Mouse (Mus musculus): Measurements from ENCODE around the gene Prkcsh. TPM values are rescaled to one million over a fixed set of nuclear protein-coding genes. Genes with fewer than 3 reads are reported as not detected.

The Prkcsh gene
- total RNA-seq, 1 experiment = 234 TPM

- no peaks in the 10 kb centered on the region for H3K9me3 ChIP-seq (ENCODE audit: control insufficient read depth, insufficient read depth, low read depth, low read length)
- no peak for TF ChIP-seq CHD2 (IDR thresholded peaks at IDR 0.05; ENCODE audit: low read depth, low read length)
- TF ChIP-seq MAFK (IDR thresholded peaks at IDR 0.05; ENCODE audit: insufficient read depth, low read depth, low read length) = no peak
- no peak for TF ChIP-seq ZNF384 (IDR thresholded peaks at IDR 0.05; ENCODE audit: low read depth, low read length)
- H3K4me1 ChIP-seq (ENCODE audit: control insufficient read depth in 2 of 2, insufficient read depth in 2 of 2, low read length in 2 of 2, poor library complexity in 1 of 2) = peaks cover 0 to 13% of the 10 kb centered on the region in 2 experiments; a peak in 2 of 4 replicates
- in situ Hi-C loops (cut with MboI; ENCODE audit: low sequenced_read_pairs in 2 of 2, unreplicated experiment in 2 of 2) = no loop called here
- peaks cover 55% of the 10 kb centered on the region for H3K36me3 ChIP-seq (ENCODE audit: control insufficient read depth, insufficient read depth, low read length, poor library complexity, severe bottlenecking)
- no peak overlapping the region for H3K27ac ChIP-seq (ENCODE audit: insufficient read depth, low read depth, low read length, poor library complexity, severe bottlenecking)
- no peak for DNase-seq (ENCODE audit: low read depth, low spot score)
- H3K9ac ChIP-seq (ENCODE audit: insufficient read depth, low read depth, low read length, poor library complexity, severe bottlenecking) = no peak overlapping the region
- no peak overlapping the region for H3K4me3 ChIP-seq (ENCODE audit: insufficient read depth in 1 of 2, low read depth in 1 of 2, low read length in 2 of 2, poor library complexity in 1 of 2, severe bottlenecking in 1 of 2)
Measured at GRCm38 (mm10) chr9:22004546-22004945, 1.9 kb downstream of the Prkcsh start.

- no peaks in the 10 kb centered on the region for H3K9me3 ChIP-seq (ENCODE audit: control insufficient read depth, insufficient read depth, low read depth, low read length)
- peaks cover 3 to 16% of the 10 kb centered on the region in 2 experiments; a peak in 2 of 4 replicates for H3K4me1 ChIP-seq (ENCODE audit: control insufficient read depth in 2 of 2, insufficient read depth in 2 of 2, low read length in 2 of 2, poor library complexity in 1 of 2)
- DNase-seq (ENCODE audit: low read depth, low spot score) = no peak
- H3K9ac ChIP-seq (ENCODE audit: insufficient read depth, low read depth, low read length, poor library complexity, severe bottlenecking) = no peak overlapping the region
- peaks cover 81% of the 10 kb centered on the region for H3K36me3 ChIP-seq (ENCODE audit: control insufficient read depth, insufficient read depth, low read length, poor library complexity, severe bottlenecking)
- no peak overlapping the region for H3K27ac ChIP-seq (ENCODE audit: insufficient read depth, low read depth, low read length, poor library complexity, severe bottlenecking)
- H3K4me3 ChIP-seq (ENCODE audit: insufficient read depth in 1 of 2, low read depth in 1 of 2, low read length in 2 of 2, poor library complexity in 1 of 2, severe bottlenecking in 1 of 2) = no peak overlapping the region
- TF ChIP-seq CHD2 (IDR thresholded peaks at IDR 0.05; ENCODE audit: low read depth, low read length) = no peak
- TF ChIP-seq HCFC1 (IDR thresholded peaks at IDR 0.05; ENCODE audit: borderline replicate concordance, insufficient read depth, low read length) = no peak
- TF ChIP-seq ZC3H11A (IDR thresholded peaks at IDR 0.05; ENCODE audit: borderline replicate concordance, low read depth, low read length) = no peak
- TF ChIP-seq ZNF384 (IDR thresholded peaks at IDR 0.05; ENCODE audit: low read depth, low read length) = no peak
- no peak for TF ChIP-seq MAFK (IDR thresholded peaks at IDR 0.05; ENCODE audit: insufficient read depth, low read depth, low read length)
- in situ Hi-C loops (cut with MboI; ENCODE audit: low sequenced_read_pairs in 2 of 2, unreplicated experiment in 2 of 2) = no loop called here
Measured at GRCm38 (mm10) chr9:22011055-22011454, 8.4 kb downstream of the Prkcsh start.

GRCm38 (mm10) chr9:22012731-22013130 is 10.1 kb downstream of the Prkcsh start:
- no peak for TF ChIP-seq HCFC1 (IDR thresholded peaks at IDR 0.05; ENCODE audit: borderline replicate concordance, insufficient read depth, low read length)
- no peak for TF ChIP-seq ZNF384 (IDR thresholded peaks at IDR 0.05; ENCODE audit: low read depth, low read length)
- TF ChIP-seq CHD2 (IDR thresholded peaks at IDR 0.05; ENCODE audit: low read depth, low read length) = no peak
- TF ChIP-seq MAFK (IDR thresholded peaks at IDR 0.05; ENCODE audit: insufficient read depth, low read depth, low read length) = no peak
- no peak for TF ChIP-seq ZC3H11A (IDR thresholded peaks at IDR 0.05; ENCODE audit: borderline replicate concordance, low read depth, low read length)
- peak overlapping the region in 1 of 2 experiments; percentile 4; a peak in 1 of 4 replicates for H3K4me3 ChIP-seq (ENCODE audit: insufficient read depth in 1 of 2, low read depth in 1 of 2, low read length in 2 of 2, poor library complexity in 1 of 2, severe bottlenecking in 1 of 2)
- no peaks in the 10 kb centered on the region for H3K9me3 ChIP-seq (ENCODE audit: control insufficient read depth, insufficient read depth, low read depth, low read length)
- peaks cover 65% of the 10 kb centered on the region for H3K36me3 ChIP-seq (ENCODE audit: control insufficient read depth, insufficient read depth, low read length, poor library complexity, severe bottlenecking)
- DNase-seq (ENCODE audit: low read depth, low spot score) = no peak
- in situ Hi-C loops (cut with MboI; ENCODE audit: low sequenced_read_pairs in 2 of 2, unreplicated experiment in 2 of 2) = no loop called here
- H3K27ac ChIP-seq (ENCODE audit: insufficient read depth, low read depth, low read length, poor library complexity, severe bottlenecking) = no peak overlapping the region
- H3K4me1 ChIP-seq (ENCODE audit: control insufficient read depth in 2 of 2, insufficient read depth in 2 of 2, low read length in 2 of 2, poor library complexity in 1 of 2) = peaks cover 3 to 28% of the 10 kb centered on the region in 2 experiments; a peak in 2 of 4 replicates
- no peak overlapping the region for H3K9ac ChIP-seq (ENCODE audit: insufficient read depth, low read depth, low read length, poor library complexity, severe bottlenecking)

GRCm38 (mm10) chr9:22016245-22016644 is 13.6 kb downstream of the Prkcsh start:
- in situ Hi-C loops (cut with MboI; ENCODE audit: low sequenced_read_pairs in 2 of 2, unreplicated experiment in 2 of 2) = no loop called here
- H3K4me1 ChIP-seq (ENCODE audit: control insufficient read depth in 2 of 2, insufficient read depth in 2 of 2, low read length in 2 of 2, poor library complexity in 1 of 2) = peaks cover 3 to 33% of the 10 kb centered on the region in 2 experiments; a peak in 3 of 4 replicates
- no peak overlapping the region for H3K27ac ChIP-seq (ENCODE audit: insufficient read depth, low read depth, low read length, poor library complexity, severe bottlenecking)
- H3K9ac ChIP-seq (ENCODE audit: insufficient read depth, low read depth, low read length, poor library complexity, severe bottlenecking) = no peak overlapping the region
- H3K36me3 ChIP-seq (ENCODE audit: control insufficient read depth, insufficient read depth, low read length, poor library complexity, severe bottlenecking) = peaks cover 33% of the 10 kb centered on the region
- DNase-seq (ENCODE audit: low read depth, low spot score) = no peak
- no peaks in the 10 kb centered on the region for H3K9me3 ChIP-seq (ENCODE audit: control insufficient read depth, insufficient read depth, low read depth, low read length)
- TF ChIP-seq ZC3H11A (IDR thresholded peaks at IDR 0.05; ENCODE audit: borderline replicate concordance, low read depth, low read length) (no peak), ZNF384 (IDR thresholded peaks at IDR 0.05; ENCODE audit: low read depth, low read length) (no peak), MAFK (IDR thresholded peaks at IDR 0.05; ENCODE audit: insufficient read depth, low read depth, low read length) (no peak), HCFC1 (IDR thresholded peaks at IDR 0.05; ENCODE audit: borderline replicate concordance, insufficient read depth, low read length) (no peak), CHD2 (IDR thresholded peaks at IDR 0.05; ENCODE audit: low read depth, low read length) (no peak)
- no peak overlapping the region for H3K4me3 ChIP-seq (ENCODE audit: insufficient read depth in 1 of 2, low read depth in 1 of 2, low read length in 2 of 2, poor library complexity in 1 of 2, severe bottlenecking in 1 of 2)
